Mouse (Mus musculus): ENCODE results near the gene Snai1.

GRCm38 (mm10) chr2:167496437-167496836 is 41.6 kb upstream of the Snai1 start:
- no peak for TF ChIP-seq CTCF (conservative IDR thresholded peaks at IDR 0.05; ENCODE audit: low read length)
- no peak for TF ChIP-seq NANOG (IDR thresholded peaks at IDR 0.05; ENCODE audit: borderline replicate concordance, low read length)
- no peak for TF ChIP-seq POU5F1 (IDR thresholded peaks at IDR 0.05; ENCODE audit: borderline replicate concordance, low read length)

Measured in E14TG2a.4 (cell line).